Comparison of ENCODE assay signal across 8 mouse cellular contexts in genomic region chr11:78826442-78827013, GRCm38 (mm10). TPM values are rescaled to one million over a fixed set of nuclear protein-coding genes. Genes with fewer than 3 reads are reported as not detected.
DNase-seq lines count a peak whose midpoint lies in the region; ATAC-seq and TF ChIP-seq lines count a peak whose summit lies in the region.

Gene Lyrm9, plus strand, starts transcription at chr11:78826584.

- peak within 1 kb of the TSS; percentile 78 for H3K9ac ChIP-seq in ES-Bruce4 (ENCODE audit: low read depth, poor library complexity, severe bottlenecking)
- H3K9ac ChIP-seq in forebrain, embryonic 14.5 days (ENCODE audit: low read length) = peak within 1 kb of the TSS; percentile 74
- H3K9ac ChIP-seq in neural tube, embryonic 15.5 days (replicated peaks) = peak within 1 kb of the TSS; percentile 80

- under 1% methylated on average over 51 of the region's 51 CpGs for WGBS in forebrain, embryonic 14.5 days
- under 1% methylated on average over 50 of the region's 51 CpGs for WGBS in neural tube, embryonic 15.5 days

- H3K27me3 ChIP-seq in ES-Bruce4 (ENCODE audit: control insufficient read depth, insufficient read depth, low read length, poor library complexity, severe bottlenecking) = no peaks in the 10 kb centered on the region
- no peaks in the 10 kb centered on the region for H3K27me3 ChIP-seq in forebrain, embryonic 14.5 days (replicated peaks; ENCODE audit: control insufficient read depth, insufficient read depth, low read length)
- H3K27me3 ChIP-seq in neural tube, embryonic 15.5 days (replicated peaks) = no peaks in the 10 kb centered on the region

- no peak for TF ChIP-seq EP300 in ES-Bruce4 (IDR thresholded peaks at IDR 0.05; ENCODE audit: insufficient read depth, low read depth, low read length)

- no peaks in the 10 kb centered on the region for H3K36me3 ChIP-seq in ES-Bruce4 (ENCODE audit: control insufficient read depth, insufficient read depth, low read length, poor library complexity, severe bottlenecking)
- no peaks in the 10 kb centered on the region for H3K36me3 ChIP-seq in forebrain, embryonic 14.5 days (ENCODE audit: control insufficient read depth, insufficient read depth, low read length)
- no peaks in the 10 kb centered on the region for H3K36me3 ChIP-seq in neural tube, embryonic 15.5 days

- H3K4me3 ChIP-seq in ES-Bruce4 (ENCODE audit: low read depth, low read length) = peak within 1 kb of the TSS; percentile 73
- peak within 1 kb of the TSS; percentile 55 for H3K4me3 ChIP-seq in forebrain, embryonic 14.5 days (ENCODE audit: low read depth, low read length)
- H3K4me3 ChIP-seq in neural tube, embryonic 15.5 days (replicated peaks) = peak within 1 kb of the TSS; percentile 73

- H3K4me2 ChIP-seq in forebrain, embryonic 14.5 days (ENCODE audit: low read length) = peak within 1 kb of the TSS; percentile 56
- H3K4me2 ChIP-seq in neural tube, embryonic 15.5 days = peak within 1 kb of the TSS; percentile 67

- peak; percentile 18 for TF ChIP-seq POLR2A in ES-Bruce4 (IDR thresholded peaks at IDR 0.05; ENCODE audit: insufficient read depth, low read length)

- TF ChIP-seq CTCF in ES-Bruce4 (IDR thresholded peaks at IDR 0.05; ENCODE audit: low read depth, low read length) = peak; percentile 86

- intact Hi-C loops in heart, postnatal 14 days (cut with DNase I) = loop anchor here (2.0 to 5.0 kb wide), 3 partner anchors 129 to 339 kb away; partner anchors contain the start of gene Nlk

- H3K27ac ChIP-seq in ES-Bruce4 (ENCODE audit: insufficient read depth, low read length) = no peak within 1 kb of the TSS
- peak within 1 kb of the TSS; percentile 74 for H3K27ac ChIP-seq in forebrain, embryonic 14.5 days (ENCODE audit: low read depth, low read length)
- peak within 1 kb of the TSS; percentile 90 for H3K27ac ChIP-seq in neural tube, embryonic 15.5 days (replicated peaks)

- H3K9me3 ChIP-seq in ES-Bruce4 (replicated peaks; ENCODE audit: control insufficient read depth, insufficient read depth, low read length, poor library complexity, severe bottlenecking) = no peaks in the 10 kb centered on the region
- H3K9me3 ChIP-seq in forebrain, embryonic 14.5 days (replicated peaks; ENCODE audit: control insufficient read depth, low read length) = no peaks in the 10 kb centered on the region
- H3K9me3 ChIP-seq in neural tube, embryonic 15.5 days (replicated peaks) = no peaks in the 10 kb centered on the region

- peak; percentile 92 for DNase-seq in forebrain, embryonic 14.5 days (ENCODE audit: low spot score)
- peak; percentile 99 to 100 for DNase-seq in heart, postnatal 14 days
- peak; percentile 94 for DNase-seq in layer of hippocampus, adult 11-12 months (ENCODE audit: low spot score)
- DNase-seq in lung, adult 18-20 months = peak; percentile 94 to 96
- DNase-seq in thymus, adult 18-20 months = peak; percentile 91 to 92

- ATAC-seq in cerebellum, adult (ENCODE audit: insufficient number of reproducible peaks, low FRiP score, low TSS enrichment) = peak; percentile 85
- peak; percentile 93 for ATAC-seq in forebrain, embryonic 14.5 days
- peak; percentile 84 for ATAC-seq in neural tube, embryonic 15.5 days (ENCODE audit: low FRiP score)

- no peaks in the 10 kb centered on the region for H3K4me1 ChIP-seq in ES-Bruce4 (ENCODE audit: control insufficient read depth, insufficient read depth, low read length)
- H3K4me1 ChIP-seq in forebrain, embryonic 14.5 days (ENCODE audit: control insufficient read depth, insufficient read depth, low read length) = peaks cover 28% of the 10 kb centered on the region
- H3K4me1 ChIP-seq in neural tube, embryonic 15.5 days = peaks cover 32% of the 10 kb centered on the region

RNA-seq across cellular contexts. Expression of gene Lyrm9, which starts in this region (rescaled TPM):
- 20.8 and 21.2 TPM in 2 replicates for polyA plus RNA-seq in ES-Bruce4 (2011; ENCODE audit: insufficient read depth, insufficient read length, low read depth, missing spikeins)
- polyA plus RNA-seq in forebrain, embryonic 14.5 days (2014; fragmentation: Nextera tagmentation; extraction: Ambion mirVana) = 21.8 and 22.1 TPM in 2 replicates
- 10 to 100 TPM; 31.1 to 36.3 TPM for total RNA-seq in heart, postnatal 14 days (2021)
- 34.0 and 42.0 TPM in 2 replicates for polyA plus RNA-seq in neural tube, embryonic 15.5 days (2015; fragmentation: Nextera tagmentation; extraction: Ambion mirVana)
